Mouse (Mus musculus) heart, adult 2 months (tissue): Measurements from ENCODE around the gene Htr6.

ENCODE experiments used
- CTCF ChIP-seq: fragments of 200-600 bp; IDR thresholded peaks from 2 replicates; pipeline ENCODE4 v1.8.1; 2022; ENCODE audit warnings: antibody characterized with exemption, mild to moderate bottlenecking, moderate library complexity
- EP300 ChIP-seq: fragments of 200-500 bp; IDR thresholded peaks from 2 replicates; pipeline ENCODE4 v1.6.1; 2011; ENCODE audit warnings: low read depth, low read length, control low read depth; ENCODE audit not compliant: insufficient read depth
- POLR2A ChIP-seq: fragments of 200-500 bp; IDR thresholded peaks from 2 replicates; pipeline ENCODE4 v1.6.1; 2011; ENCODE audit warnings: mild to moderate bottlenecking, low read depth, low read length, control low read depth; ENCODE audit not compliant: insufficient read depth

- no peak for TF ChIP-seq POLR2A
- no peak for TF ChIP-seq CTCF
- no peak for TF ChIP-seq EP300
Observed at GRCm38 (mm10) chr4:139110858-139111257, 35.5 kb upstream of the Htr6 start.
